Mouse (Mus musculus): ENCODE measurements at regions not wholly inside any gene's neighbourhood (a gene's known extent, or its start where the extent isn't known, plus 50 kb on each side); places are given as distances from the start of the nearest gene placed in this dataset.

DNA sequence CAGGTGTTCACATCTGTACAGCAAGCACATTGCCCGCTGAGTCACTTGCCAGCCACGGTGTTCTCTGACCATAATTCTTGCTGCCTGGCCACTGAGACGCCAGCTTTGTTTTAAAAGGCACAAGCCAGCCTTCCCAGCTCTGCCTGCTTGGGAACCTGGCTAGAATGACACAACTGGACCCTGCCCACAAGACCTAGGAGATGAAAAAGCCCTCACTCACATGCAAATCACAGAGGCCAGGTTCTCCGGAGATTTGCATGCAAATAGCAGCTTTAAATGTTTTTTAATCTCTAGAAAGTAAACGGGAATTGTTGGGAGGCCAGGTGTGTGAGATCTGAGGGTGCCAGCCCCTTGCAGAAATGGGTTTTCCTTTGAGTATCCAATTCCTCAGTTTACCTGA lies 71.9 kb downstream of the 1810010D01Rik start:
- DNase-seq (ENCODE audit: low spot score): no peak

DNA sequence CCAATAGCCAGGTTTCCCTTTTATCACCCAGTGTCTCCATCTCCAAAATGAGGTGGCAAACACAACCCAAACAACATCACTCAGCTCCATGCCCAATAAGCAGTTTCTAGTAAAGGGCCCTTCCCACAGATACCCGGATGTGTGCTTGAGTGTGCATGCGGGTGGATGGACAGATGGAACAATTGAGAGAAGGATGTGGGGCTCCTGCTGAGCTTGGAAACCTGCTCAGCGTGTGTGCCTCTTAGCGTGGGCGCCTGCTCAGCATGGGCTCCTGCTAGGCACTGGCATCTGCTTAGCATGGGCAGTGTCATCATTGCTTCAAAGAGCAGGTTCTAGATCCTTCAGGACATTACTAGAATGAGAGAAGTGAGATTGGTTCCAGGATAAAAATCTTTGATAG lies 75.4 kb downstream of the 1810010D01Rik start:
- no peak for DNase-seq (ENCODE audit: low spot score)

DNA sequence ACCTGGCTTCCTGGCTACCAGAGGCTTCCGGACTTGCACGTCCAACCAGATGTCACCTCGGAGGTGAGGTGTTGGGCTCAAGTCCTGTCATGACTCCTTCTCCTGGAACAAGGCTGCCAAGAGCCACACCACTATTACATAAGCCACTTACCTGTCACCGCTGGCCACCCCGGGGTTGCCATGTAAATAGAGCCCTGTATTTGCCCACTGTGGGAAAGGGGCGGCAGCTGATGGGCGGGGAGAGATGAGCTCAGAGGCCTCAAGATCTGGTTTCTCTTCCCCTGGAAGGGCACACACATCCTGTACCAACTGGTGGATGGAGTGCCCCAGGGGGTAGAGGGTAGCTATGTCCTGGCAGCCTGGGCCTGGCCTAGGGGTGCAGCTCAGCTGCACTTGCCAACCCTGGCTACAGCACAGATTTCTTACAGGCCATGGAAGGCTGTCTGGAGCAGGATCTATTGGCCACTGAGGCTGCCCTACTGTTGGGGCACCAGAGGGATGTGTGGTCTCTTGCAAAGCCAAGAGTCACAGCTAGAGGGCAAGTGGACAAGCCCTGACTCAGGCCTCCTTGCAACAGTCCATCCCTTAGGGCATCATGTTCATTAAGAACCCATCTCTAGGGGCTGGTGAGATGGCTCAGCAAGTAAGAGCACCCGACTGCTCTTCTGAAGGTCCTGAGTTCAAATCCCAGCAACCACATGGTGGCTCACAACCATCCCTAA lies 76.3 kb downstream of the 1810010D01Rik start:
- DNase-seq (ENCODE audit: low spot score): no peak

DNA sequence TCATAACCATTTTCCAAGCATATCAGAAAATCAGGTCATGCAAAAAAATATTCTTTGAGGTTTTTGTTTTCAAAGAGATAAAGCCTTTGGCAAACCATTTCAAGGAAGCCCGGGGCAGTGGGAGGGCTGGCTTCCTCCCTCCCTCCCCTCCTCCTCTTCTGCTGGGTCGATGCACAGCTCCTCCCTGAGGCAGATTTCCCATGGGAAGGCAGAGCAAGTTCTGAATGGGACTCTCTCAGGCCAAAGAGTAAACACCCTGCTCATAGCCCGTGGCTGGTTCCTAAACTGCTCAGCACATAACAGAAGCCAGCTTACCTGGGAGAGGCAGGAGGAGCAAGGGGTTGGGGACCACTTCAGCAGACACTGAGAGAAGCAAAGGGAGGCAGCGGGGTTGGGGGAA lies 77.9 kb downstream of the 1810010D01Rik start:
- peak; percentile 57 for DNase-seq (ENCODE audit: low spot score)

DNA sequence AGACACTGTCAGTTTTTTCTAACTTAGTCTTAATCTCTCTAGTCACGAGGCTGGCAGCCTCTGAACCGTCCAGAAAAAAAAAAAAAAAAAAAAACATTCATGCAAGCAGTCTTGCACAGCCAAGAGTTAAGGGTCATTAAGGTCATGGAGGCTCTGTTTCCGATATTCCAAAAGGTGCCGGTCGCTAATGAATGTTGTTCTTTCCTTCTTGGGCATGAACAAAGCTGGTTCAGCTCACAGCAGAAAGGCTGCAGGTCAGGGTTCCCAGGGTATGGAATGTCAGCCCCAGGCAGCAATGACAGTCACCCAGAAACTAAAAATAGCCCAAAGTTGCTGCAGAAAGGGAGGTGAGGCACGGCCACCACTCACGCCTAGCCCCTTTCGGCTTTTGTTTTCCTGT lies 80.3 kb downstream of the 1810010D01Rik start:
- DNase-seq (ENCODE audit: low spot score): no peak

DNA sequence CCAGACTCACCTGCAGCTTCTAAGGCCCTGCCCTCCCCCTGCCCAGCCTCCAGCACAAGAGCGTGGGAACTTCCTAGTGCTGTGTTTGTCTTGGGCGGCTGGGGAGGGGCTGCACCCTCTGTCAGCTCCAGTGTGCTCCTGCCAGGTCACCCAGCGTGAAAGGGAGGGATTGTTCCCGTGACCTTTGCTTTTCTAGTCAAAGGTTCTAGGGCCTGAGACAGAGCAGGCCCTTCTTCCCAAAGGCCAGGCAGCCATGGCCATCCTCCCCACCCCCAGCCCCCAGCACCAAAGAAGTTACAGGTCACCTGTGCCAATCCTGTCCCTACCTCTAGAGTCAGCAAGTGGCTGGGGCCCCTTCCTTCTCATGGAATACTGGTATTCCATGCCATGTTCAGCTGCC lies 80.7 kb downstream of the 1810010D01Rik start:
- DNase-seq (ENCODE audit: low spot score): no peak

DNA sequence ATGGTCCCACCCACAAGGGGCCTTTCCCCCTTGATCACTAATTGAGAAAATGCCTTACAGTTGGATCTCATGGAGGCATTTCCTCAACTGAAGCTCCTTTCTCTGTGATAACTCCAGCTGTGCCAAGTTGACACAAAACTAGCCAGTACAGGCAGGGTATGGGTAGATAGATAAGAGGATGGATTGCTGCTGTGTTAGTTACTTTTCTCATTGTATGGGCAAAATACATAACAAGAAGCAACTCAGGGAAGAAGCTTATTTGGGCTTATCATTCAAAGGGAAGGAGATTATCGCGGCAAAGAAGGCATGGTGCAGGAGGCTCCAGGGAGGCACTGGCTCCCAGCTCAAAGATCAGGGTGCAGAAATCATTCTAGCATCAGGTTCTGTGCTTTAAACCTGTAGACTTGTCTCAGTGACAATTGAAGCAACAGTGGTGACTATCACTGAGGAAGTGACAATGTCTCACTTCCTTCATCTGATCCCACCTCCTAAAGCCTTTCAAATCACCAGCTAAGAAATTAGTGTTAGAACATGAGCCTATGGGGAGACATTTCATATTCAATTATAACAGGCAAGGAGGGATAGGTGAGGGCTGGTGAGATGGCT lies 83.8 kb downstream of the 1810010D01Rik start:
- DNase-seq (ENCODE audit: low spot score): no peak

DNA sequence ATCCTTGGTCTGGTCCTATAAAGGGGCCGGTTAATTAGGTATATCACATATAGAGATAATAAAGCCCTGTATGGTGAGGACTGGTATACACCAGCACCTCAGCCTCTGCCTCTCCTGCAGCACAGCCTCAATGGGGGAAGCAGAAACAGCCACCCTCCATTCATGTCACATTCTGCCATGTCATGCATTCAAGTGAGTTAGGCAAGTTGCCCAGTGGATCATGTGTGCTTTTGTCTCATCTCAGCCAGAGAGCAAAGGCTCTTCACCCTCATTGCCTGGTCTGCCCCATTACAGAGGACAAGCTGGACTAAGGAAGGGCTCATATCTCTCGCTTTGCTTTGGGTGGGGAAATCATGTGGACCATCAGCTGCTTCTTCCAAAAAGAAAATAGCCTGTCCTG lies 85.4 kb downstream of the 1810010D01Rik start:
- DNase-seq (ENCODE audit: low spot score): no peak

DNA sequence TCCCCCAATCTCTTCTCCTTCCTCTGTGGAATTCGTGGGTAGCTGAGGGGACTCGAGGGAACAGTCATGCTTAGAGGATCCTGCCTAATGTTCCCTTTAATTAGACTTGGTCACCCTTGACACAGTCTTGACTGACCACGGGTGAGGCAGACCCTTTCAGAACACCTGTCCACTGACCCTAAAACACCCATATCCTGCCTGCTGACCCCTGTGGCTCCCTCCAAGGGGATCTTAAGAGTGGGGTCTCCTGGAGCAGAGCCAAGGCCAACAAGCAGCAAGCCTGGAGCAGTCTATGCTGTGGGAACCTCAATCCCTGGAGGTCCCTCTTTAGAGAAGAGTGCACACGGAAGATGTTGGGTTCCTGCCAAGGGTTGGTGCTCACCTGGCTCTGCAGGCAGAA lies 89.5 kb downstream of the 1810010D01Rik start:
- no peak for DNase-seq (ENCODE audit: low spot score)

DNA sequence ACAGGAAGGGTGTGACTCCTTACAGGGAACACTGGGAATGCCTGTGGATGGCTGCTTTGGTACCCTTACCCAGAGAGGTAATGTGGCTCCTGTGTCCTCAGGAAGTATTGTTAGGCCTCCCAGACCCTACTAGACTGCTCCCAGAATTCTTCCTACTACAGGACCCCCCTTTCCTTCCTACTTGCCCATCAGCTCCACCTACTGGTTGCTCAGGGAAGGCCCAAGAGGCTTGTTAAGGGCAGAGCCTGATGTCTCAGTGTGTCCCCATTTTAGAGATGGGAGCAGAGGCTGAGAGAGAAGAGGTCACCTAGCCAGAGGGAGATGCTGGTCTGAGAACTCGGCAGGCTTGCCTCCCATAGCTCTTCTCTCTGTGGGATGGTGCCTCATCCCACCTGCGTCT lies 93.3 kb downstream of the 1810010D01Rik start:
- peak; percentile 54 for DNase-seq (ENCODE audit: low spot score)

DNA sequence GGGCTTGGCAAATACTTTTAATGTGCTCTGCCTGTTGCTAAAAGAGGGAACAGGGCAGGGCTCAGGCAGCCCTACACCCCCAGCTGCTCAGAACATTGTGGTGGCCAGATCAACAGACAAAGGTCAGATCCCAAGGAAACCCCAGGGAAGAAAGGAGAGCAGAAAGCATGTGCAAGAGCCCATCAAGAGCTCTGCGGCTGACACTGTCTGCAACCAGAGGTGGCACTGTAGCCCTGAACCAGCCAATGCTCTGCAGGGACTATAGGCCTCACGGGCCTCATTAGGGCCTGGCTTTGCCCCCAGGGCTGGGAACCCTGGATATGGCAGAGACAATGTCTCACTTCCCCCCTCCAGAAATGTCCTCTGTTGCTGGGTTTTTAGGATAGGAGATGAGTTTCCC lies 93.8 kb downstream of the 1810010D01Rik start:
- DNase-seq (ENCODE audit: low spot score): no peak

DNA sequence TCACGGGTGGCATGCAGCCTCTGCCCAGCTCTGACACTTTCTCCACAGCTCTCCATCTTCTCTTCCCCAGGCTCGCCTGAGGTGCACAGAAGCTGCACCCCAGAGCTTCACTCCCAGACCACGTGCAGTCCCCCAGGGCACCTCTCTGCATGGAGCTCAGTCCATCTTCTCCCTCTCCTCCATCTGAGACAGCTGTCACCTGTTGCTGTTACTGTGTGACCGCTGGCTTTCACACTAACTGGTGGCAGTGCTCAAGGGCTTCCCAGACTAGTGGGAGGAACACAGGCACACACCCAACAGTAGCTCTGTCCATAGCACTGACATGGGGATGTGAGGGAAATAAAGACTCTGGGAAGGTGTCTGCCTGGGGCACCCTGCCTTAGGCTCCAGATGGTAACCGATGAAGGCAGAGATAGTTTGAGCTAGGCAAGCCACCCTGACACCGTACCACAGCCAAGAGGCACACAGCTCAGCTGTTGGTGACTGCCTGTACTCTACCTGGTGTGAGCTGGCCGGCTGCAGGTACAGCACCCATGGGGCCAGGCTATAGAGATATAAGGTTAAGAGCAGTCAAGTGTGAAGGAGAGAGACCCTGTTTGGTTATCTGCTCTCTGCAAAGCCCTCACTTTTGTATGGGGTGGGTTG lies 94.9 kb downstream of the 1810010D01Rik start:
- DNase-seq (ENCODE audit: low spot score): no peak

DNA sequence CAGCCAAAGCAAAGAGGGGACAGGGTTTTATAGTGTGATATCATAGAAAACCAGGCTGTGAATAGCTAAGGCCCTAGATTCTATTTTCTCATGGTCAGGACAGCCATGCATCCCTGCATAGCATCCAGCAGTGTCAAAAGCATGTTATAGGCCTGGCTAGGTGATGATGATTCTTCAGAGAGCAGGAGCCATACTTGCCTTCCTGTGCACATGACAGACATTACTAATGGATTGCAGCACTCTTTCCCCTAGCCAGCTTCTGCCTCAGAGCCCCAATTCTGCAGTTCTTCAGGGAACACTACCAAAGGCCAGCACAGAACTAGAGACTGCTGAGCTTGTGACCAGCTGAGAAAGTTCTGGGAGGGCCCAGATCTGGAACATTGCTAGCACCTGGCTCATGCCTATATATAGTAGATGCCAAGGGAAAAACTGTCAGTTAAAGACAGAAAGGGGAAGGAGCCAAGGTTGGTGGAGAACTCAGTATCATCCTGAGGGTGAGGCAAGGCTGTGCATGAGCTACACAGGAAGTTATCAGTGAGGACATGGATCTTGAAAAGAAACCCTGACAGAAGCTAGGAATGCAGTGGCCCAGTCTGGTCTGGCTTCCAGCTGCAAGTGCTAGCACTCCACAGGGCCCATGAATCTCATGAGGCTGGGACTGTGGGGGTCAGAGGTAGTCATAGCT lies 95.6 kb downstream of the 1810010D01Rik start:
- no peak for DNase-seq (ENCODE audit: low spot score)

DNA sequence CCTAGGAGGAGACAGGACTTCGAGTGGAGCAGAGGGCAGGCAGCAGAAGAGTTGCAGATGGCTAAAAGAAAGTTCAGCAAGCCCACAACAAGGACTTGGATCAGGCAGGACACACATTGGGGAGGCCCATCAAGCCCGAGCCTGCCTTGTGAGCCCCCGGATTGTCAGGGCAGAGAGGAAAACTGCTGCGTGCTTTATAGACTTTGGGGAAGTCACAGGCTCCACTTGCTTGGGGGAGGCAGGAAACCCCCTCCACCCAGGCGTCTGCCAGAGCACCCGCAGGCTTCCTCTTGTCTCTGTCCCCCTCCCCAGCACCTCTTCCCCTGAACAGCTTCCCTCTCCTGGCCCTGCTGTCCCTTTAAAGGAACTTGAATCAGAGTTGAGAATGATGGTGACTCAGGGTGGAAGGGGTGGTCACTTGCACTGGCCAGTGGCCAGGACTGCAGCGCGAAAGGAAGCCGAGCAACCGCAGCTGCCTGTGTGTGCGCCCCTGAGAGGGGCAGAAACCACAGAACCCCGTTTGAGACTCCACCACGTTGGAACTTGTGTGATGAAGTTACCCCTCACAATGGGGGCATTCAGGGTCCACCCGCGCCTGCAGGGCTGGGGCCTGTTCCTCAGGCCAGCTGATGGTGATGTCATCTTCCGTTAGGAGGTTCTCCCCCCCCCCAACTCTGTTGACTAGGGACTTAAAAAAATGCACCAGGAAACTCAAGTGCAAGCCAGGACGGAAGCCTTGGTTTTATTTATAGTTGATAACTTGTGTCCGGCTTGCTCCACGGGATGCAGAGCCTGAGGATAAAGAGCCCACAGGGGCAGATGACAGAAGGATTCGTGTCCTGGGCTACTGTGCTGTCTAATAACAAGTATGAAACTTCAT lies 96.4 kb downstream of the 1810010D01Rik start:
- DNase-seq (ENCODE audit: low spot score): no peak

DNA sequence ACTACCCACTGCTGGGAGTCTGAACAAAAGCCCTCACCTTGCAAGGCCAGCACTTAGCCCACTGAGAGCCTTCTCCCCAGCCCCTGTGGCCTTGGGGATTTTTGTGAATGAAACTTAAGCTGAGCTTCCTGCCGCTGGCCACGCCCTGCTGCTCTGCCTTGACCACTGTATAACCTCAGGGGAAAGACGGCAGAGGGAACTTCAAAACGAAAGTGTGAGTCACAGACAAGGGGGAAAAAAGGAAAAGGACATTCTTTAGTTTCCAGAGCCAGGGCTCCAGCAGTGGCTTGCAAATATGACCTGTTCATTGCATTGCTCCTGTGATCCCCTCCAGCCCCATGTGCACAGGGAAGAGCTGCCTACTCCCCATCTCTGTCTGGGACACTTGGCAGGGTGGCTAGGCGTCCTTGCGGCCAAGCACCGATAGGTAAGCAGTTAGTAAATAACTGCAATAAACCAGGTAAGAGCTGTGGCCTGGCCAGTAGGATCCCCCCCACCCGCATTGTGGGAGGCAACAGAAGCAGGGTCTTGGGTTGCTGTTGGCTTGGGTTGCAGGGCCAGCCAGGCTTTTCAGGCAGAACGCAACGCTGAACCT lies 97.2 kb downstream of the 1810010D01Rik start:
- DNase-seq (ENCODE audit: low spot score): no peak

DNA sequence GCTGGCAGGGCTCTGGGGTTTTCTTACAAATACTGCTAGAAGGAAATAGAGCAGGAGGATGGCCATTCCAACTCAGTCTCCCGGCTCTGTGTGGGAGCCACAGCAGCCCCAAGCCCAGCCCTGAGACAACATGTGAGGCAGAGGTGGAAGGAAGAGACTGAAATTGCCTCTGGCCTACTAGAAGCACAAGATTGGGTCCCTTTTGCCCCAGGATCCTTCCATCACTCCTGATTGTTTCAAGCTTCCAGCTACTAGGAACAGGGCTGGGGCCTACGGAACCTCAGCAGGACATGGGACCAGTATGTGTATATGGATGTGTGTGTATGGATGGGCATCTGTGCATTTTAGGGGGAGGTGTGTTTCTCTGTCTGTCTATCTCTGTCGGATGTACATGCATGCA lies 97.9 kb downstream of the 1810010D01Rik start:
- DNase-seq (ENCODE audit: low spot score): no peak

DNA sequence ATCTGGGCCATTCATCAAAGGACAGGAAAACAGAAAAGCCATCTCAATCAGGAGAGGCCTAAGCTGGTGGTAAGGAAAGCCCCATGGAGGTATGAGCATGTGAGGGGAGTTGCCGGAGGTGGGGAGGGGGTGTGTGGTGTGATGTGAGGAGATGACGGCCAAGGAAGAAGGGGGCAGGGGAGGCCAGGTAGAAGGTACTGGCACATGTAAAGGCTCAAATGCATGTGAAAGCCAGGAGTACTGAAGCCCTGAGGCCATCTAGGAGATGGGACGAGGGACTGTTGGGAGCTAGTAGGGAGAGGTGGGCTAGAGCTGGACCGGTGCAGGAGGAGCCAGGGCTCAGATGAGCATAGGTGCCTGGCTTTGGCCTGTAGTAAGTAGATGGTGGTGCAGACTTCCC lies 98.4 kb downstream of the 1810010D01Rik start:
- no peak for DNase-seq (ENCODE audit: low spot score)

DNA sequence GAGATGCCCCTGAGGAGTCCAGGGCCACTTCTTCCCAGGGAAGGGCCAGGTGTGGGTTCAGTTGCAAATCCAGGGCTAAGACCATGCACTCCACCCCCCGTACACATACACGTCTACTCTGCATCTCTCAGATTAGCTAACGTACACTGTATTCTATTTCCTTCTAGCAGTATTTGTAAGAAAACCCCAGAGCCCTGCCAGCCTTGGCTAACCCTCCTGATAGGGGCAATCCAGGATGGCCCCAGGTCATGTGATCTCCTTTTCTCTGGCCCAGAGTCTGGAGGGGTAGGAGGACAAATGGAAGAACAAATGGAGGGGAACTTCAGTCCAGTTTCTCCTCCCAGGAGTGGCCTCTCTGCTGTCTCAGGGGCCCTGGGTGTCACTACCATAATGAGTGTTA lies 98.9 kb downstream of the 1810010D01Rik start:
- DNase-seq (ENCODE audit: low spot score): no peak

DNA sequence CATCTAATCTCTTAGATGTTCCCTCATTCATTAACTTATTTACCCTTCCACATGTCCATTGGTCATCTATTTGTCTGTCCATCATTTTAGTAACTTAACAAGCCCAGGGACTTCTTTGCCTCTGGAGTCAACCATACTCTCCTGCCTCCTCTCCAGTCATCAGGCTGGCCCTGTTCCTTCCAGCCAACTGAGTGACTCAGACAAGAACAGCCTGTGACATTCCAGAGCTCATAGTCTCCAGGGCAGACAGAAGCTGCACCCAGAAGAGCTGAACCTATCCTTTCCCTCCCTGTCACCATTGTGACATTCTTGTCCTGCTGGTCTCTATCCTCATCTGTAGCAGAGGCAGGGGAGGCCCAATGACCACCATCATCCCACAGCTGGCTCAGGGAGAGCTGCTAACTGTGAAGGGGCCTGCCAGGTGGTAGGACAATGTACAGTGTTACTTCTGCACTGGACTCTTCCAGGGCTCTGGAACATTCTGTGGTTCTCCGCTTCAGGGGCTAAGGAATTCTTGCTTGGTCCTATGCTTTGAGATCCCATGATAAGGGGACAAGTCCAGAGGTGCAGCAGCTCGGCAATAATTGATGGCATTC lies 100.2 kb downstream of the 1810010D01Rik start:
- no peak for DNase-seq (ENCODE audit: low spot score)

DNA sequence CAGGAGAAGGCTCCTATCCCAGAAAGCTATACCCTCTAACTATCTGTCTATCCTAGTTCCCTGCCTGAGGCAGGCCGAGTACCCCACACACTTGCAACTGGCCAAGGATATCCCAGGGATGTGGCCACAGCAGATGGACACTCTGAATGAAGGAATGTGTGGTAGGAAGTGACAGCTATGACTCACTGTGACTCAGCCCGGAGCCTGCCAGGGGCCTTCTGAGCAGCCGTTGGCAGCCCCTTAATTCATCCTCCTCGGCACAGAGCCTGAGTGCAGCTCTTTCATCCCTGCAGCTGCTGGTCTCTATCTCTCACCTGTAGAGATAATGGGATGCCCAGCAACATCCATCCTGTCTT lies 101.4 kb downstream of the 1810010D01Rik start:
- no peak for DNase-seq (ENCODE audit: low spot score)

DNA sequence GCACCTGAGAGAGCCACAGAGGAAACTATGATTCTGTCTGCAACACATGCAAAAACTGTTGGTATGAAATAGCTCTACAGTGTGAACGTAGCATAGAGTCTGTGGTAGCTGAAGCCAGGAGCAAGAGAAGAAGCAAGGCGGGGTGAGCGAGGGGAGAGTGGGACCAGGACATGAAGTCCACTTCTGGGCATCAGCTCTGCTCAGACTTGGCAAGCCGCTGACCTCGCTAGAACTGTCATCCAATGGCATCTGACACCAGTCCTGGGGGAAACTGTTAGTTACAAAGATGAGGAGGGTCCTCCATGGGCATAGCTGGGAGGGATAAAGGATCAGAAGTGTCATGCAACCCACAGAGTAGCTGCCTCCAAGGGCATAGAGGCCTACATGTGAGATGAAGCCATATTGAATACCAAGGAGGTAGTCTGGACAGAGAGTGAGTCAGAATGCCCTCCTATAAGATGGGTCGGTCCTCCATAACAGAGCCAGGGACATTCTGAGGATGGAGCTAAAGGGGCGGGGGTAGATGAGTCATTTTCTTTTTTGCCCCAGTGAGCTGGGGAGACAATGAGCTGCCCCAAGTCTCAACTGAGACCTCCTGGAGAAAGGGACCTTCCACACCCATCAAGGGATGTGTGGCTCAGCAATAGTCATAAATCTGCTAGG lies 102.0 kb downstream of the 1810010D01Rik start:
- DNase-seq (ENCODE audit: low spot score): no peak
